Mouse (Mus musculus) embryonic facial prominence, embryonic 15.5 days (tissue): ENCODE results near the gene Zfp821. TPM values are rescaled to one million over a fixed set of nuclear protein-coding genes. Genes with fewer than 3 reads are reported as not detected.

Source experiments
- ATAC-seq: fragments of 200-750 bp; cut with Nextera tagmentation; 2 replicates; pipeline ENCODE4 v1.8.0; 2017; ENCODE audit warnings: low read depth, moderate TSS enrichment; ENCODE audit not compliant: insufficient number of reproducible peaks, low FRiP score, low TSS enrichment
- H3K27ac ChIP-seq: fragments of 300-500 bp; sonication (generic); replicated peaks from 2 replicates; pipeline ENCODE4 v1.5.1; 2015; ENCODE audit warnings: mild to moderate bottlenecking, inconsistent platforms
- H3K27me3 ChIP-seq: fragments of 300-500 bp; sonication (generic); 2 replicates; pipeline ENCODE4 v1.6.1; 2015; ENCODE audit warnings: inconsistent platforms
- H3K36me3 ChIP-seq: fragments of 300-500 bp; sonication (generic); 2 replicates; pipeline ENCODE4 v1.6.1; 2015; ENCODE audit warnings: mild to moderate bottlenecking, inconsistent platforms
- H3K4me1 ChIP-seq: fragments of 300-500 bp; sonication (generic); 2 replicates; pipeline ENCODE4 v1.6.1; 2015; ENCODE audit warnings: inconsistent platforms
- H3K4me2 ChIP-seq: fragments of 300-500 bp; sonication (generic); replicated peaks from 2 replicates; pipeline ENCODE4 v1.6.1; 2015; ENCODE audit warnings: mild to moderate bottlenecking, inconsistent platforms
- H3K4me3 ChIP-seq: fragments of 300-500 bp; sonication (generic); replicated peaks from 2 replicates; pipeline ENCODE4 v1.5.1; 2015; ENCODE audit warnings: mild to moderate bottlenecking, inconsistent platforms
- H3K9ac ChIP-seq: fragments of 300-500 bp; sonication (generic); 2 replicates; pipeline ENCODE4 v1.6.1; 2015; ENCODE audit warnings: inconsistent platforms
- H3K9me3 ChIP-seq: fragments of 300-500 bp; sonication (generic); replicated peaks from 2 replicates; pipeline ENCODE4 v1.6.1; 2016; ENCODE audit warnings: inconsistent platforms
- WGBS: fragments of 180-500 bp; shearing (Covaris S2); methylation state at CpG from one replicate; pipeline ENCODE4 v1.1.7; 2015; 5-methylcytosine and 5-hydroxymethylcytosine counted together
- polyA plus RNA-seq: library from polyadenylated mRNA; unstranded; fragments of >200 nt; fragmentation: Nextera tagmentation; extraction: Ambion mirVana; gene quantifications from 2 replicates; pipeline ENCODE4 v1.2.1, GENCODE M21; 2015

The Zfp821 gene
- 31.0 and 33.1 TPM in 2 replicates for polyA plus RNA-seq

- H3K4me2 ChIP-seq: peak within 1 kb of the TSS; percentile 82
- WGBS: under 1% methylated on average over 83 of the region's 100 CpGs
- peak; percentile 93 for ATAC-seq
- H3K9me3 ChIP-seq: no peaks in the 10 kb centered on the region
- 0 out of 2 replicates have a peak, but pooled peaks cover 3% of the 10 kb centered on the region for H3K27me3 ChIP-seq
- peaks cover 20% of the 10 kb centered on the region for H3K36me3 ChIP-seq
- H3K27ac ChIP-seq: peak within 1 kb of the TSS; percentile 97
- peaks cover 19% of the 10 kb centered on the region for H3K4me1 ChIP-seq
- H3K4me3 ChIP-seq: peak within 1 kb of the TSS; percentile 90
- peak within 1 kb of the TSS; percentile 97 for H3K9ac ChIP-seq
Observed at GRCm38 (mm10) chr8:109705320-109706075, at the start of gene Zfp821. Zfp821 (plus strand) TSS chr8:109705546.

- ATAC-seq: no peak
- 87% methylated on average over 3 of the region's 3 CpGs for WGBS
Observed at GRCm38 (mm10) chr8:109656860-109657259, 48.5 kb upstream of the Zfp821 start.

GRCm38 (mm10) chr8:109662328-109662727 lies 43.0 kb upstream of the Zfp821 start:
- H3K36me3 ChIP-seq: 0 out of 2 replicates have a peak, but pooled peaks cover 5% of the 10 kb centered on the region
- H3K27me3 ChIP-seq: no peaks in the 10 kb centered on the region
- no peak overlapping the region for H3K9ac ChIP-seq
- no peak for ATAC-seq
- no peak overlapping the region for H3K4me3 ChIP-seq
- H3K4me1 ChIP-seq: no peaks in the 10 kb centered on the region
- no peaks in the 10 kb centered on the region for H3K9me3 ChIP-seq
- H3K4me2 ChIP-seq: no peak overlapping the region
- WGBS: 71% methylated on average over 3 of the region's 3 CpGs
- no peak overlapping the region for H3K27ac ChIP-seq

More at GRCm38 (mm10) chr8:109656860-109657259, 48.5 kb upstream of the Zfp821 start:
- Histone ChIP-seq H3K27ac (no peak overlapping the region), H3K36me3 (no peaks in the 10 kb centered on the region), H3K4me3 (no peak overlapping the region), H3K27me3 (no peaks in the 10 kb centered on the region), H3K4me2 (no peak overlapping the region), H3K9me3 (no peaks in the 10 kb centered on the region), H3K4me1 (no peaks in the 10 kb centered on the region), H3K9ac (no peak overlapping the region)

- H3K4me3 ChIP-seq: no peak overlapping the region
- no peaks in the 10 kb centered on the region for H3K9me3 ChIP-seq
- WGBS: 75% methylated on average over 5 of the region's 5 CpGs
- no peak overlapping the region for H3K27ac ChIP-seq
- no peaks in the 10 kb centered on the region for H3K27me3 ChIP-seq
- no peak overlapping the region for H3K4me2 ChIP-seq
- no peak overlapping the region for H3K9ac ChIP-seq
- ATAC-seq: no peak; the same call in 1 of the 2 replicates
- H3K36me3 ChIP-seq: peaks cover 41% of the 10 kb centered on the region
- no peaks in the 10 kb centered on the region for H3K4me1 ChIP-seq
Observed at GRCm38 (mm10) chr8:109666616-109667015, 38.7 kb upstream of the Zfp821 start.

GRCm38 (mm10) chr8:109672656-109673055 lies 32.7 kb upstream of the Zfp821 start:
- H3K4me2 ChIP-seq: no peak overlapping the region
- no peaks in the 10 kb centered on the region for H3K27me3 ChIP-seq
- H3K4me1 ChIP-seq: no peaks in the 10 kb centered on the region
- H3K36me3 ChIP-seq: peaks cover 93% of the 10 kb centered on the region
- 88% methylated on average over 5 of the region's 5 CpGs for WGBS
- H3K9ac ChIP-seq: no peak overlapping the region
- H3K9me3 ChIP-seq: no peaks in the 10 kb centered on the region
- H3K4me3 ChIP-seq: no peak overlapping the region
- ATAC-seq: no peak
- no peak overlapping the region for H3K27ac ChIP-seq

GRCm38 (mm10) chr8:109673596-109673995 lies 31.8 kb upstream of the Zfp821 start:
- Histone ChIP-seq H3K4me1 (no peaks in the 10 kb centered on the region), H3K4me2 (no peak overlapping the region), H3K27ac (no peak overlapping the region), H3K27me3 (no peaks in the 10 kb centered on the region), H3K9me3 (no peaks in the 10 kb centered on the region), H3K9ac (no peak overlapping the region), H3K4me3 (no peak overlapping the region), H3K36me3 (peaks cover 97% of the 10 kb centered on the region)
- no peak for ATAC-seq
- WGBS: 65% methylated on average over 2 of the region's 2 CpGs

GRCm38 (mm10) chr8:109675896-109676643 lies 29.3 kb upstream of the Zfp821 start:
- Histone ChIP-seq H3K27ac (peak overlapping the region; percentile 68), H3K4me2 (no peak overlapping the region), H3K36me3 (peaks cover 93% of the 10 kb centered on the region), H3K9ac (no peak overlapping the region), H3K4me1 (no peaks in the 10 kb centered on the region), H3K9me3 (no peaks in the 10 kb centered on the region), H3K27me3 (no peaks in the 10 kb centered on the region), H3K4me3 (no peak overlapping the region)
- ATAC-seq: peak; percentile 78; the same call in 1 of the 2 replicates
- 72% methylated on average over 9 of the region's 9 CpGs for WGBS

GRCm38 (mm10) chr8:109681535-109681934 lies 23.8 kb upstream of the Zfp821 start:
- peaks cover 66% of the 10 kb centered on the region for H3K36me3 ChIP-seq
- WGBS: 72% methylated on average over 3 of the region's 3 CpGs

GRCm38 (mm10) chr8:109682120-109682519 lies 23.2 kb upstream of the Zfp821 start:
- Histone ChIP-seq H3K4me2 (no peak overlapping the region), H3K4me3 (no peak overlapping the region), H3K27ac (no peak overlapping the region), H3K27me3 (no peaks in the 10 kb centered on the region), H3K9ac (no peak overlapping the region), H3K4me1 (no peaks in the 10 kb centered on the region), H3K9me3 (no peaks in the 10 kb centered on the region), H3K36me3 (peaks cover 61% of the 10 kb centered on the region)
- 88% methylated on average over 5 of the region's 5 CpGs for WGBS
- ATAC-seq: no peak

More at GRCm38 (mm10) chr8:109681535-109681934, 23.8 kb upstream of the Zfp821 start:
- H3K27me3 ChIP-seq: no peaks in the 10 kb centered on the region
- no peak overlapping the region for H3K4me2 ChIP-seq
- H3K9ac ChIP-seq: no peak overlapping the region
- H3K27ac ChIP-seq: no peak overlapping the region
- ATAC-seq: no peak
- H3K4me1 ChIP-seq: no peaks in the 10 kb centered on the region
- no peaks in the 10 kb centered on the region for H3K9me3 ChIP-seq
- H3K4me3 ChIP-seq: no peak overlapping the region

GRCm38 (mm10) chr8:109687248-109687647 lies 18.1 kb upstream of the Zfp821 start:
- no peaks in the 10 kb centered on the region for H3K27me3 ChIP-seq
- no peak overlapping the region for H3K4me2 ChIP-seq
- no peak overlapping the region for H3K9ac ChIP-seq
- 90% methylated on average over 5 of the region's 5 CpGs for WGBS
- H3K27ac ChIP-seq: no peak overlapping the region
- H3K4me1 ChIP-seq: peaks cover 12% of the 10 kb centered on the region
- ATAC-seq: no peak
- no peak overlapping the region for H3K4me3 ChIP-seq
- H3K36me3 ChIP-seq: peaks cover 15% of the 10 kb centered on the region
- no peaks in the 10 kb centered on the region for H3K9me3 ChIP-seq

GRCm38 (mm10) chr8:109691769-109692168 lies 13.6 kb upstream of the Zfp821 start:
- Histone ChIP-seq H3K4me1 (peaks cover 21% of the 10 kb centered on the region), H3K4me2 (peak overlapping the region; percentile 59), H3K27ac (no peak overlapping the region), H3K9me3 (no peaks in the 10 kb centered on the region), H3K9ac (no peak overlapping the region), H3K4me3 (peak overlapping the region; percentile 97), H3K27me3 (no peaks in the 10 kb centered on the region), H3K36me3 (no peaks in the 10 kb centered on the region)
- 38% methylated on average over 5 of the region's 5 CpGs for WGBS
- no peak for ATAC-seq
